Mouse (Mus musculus) heart, postnatal 0 days (tissue): Measurements from ENCODE around the gene Nhp2.

Experiments
- CTCF ChIP-seq: IDR thresholded peaks from 2 replicates; pipeline ENCODE4 v1.5.1; 2016; ENCODE audit warnings: antibody characterized with exemption, control low read depth, low read depth
- EP300 ChIP-seq: IDR thresholded peaks from 2 replicates; pipeline ENCODE4 v1.6.1; 2016; ENCODE audit warnings: antibody characterized with exemption, low read depth

GRCm38 (mm10) chr11:51615601-51616000, 3.9 kb upstream of the Nhp2 start:
- TF ChIP-seq CTCF, result no peak
- no peak for TF ChIP-seq EP300
